Mouse (Mus musculus) forebrain, embryonic 10.5 days (tissue): ENCODE data around the gene Mrpl32. TPM values are rescaled to one million over a fixed set of nuclear protein-coding genes. Genes with fewer than 3 reads are reported as not detected.

ENCODE experiments used
- polyA plus RNA-seq: library from polyadenylated mRNA; unstranded; fragments of >200 nt; fragmentation: Nextera tagmentation; extraction: Ambion mirVana; gene quantifications from 2 replicates; pipeline ENCODE4 v1.2.1, GENCODE M21; 2016

The Mrpl32 gene
- polyA plus RNA-seq, 1 experiment from 2014 or later = 104 TPM

Other genes starting within 250 kb of the Mrpl32 start
- gene Hecw1, start 89.9 kb downstream of the Mrpl32 start, polyA plus RNA-seq = 1.3 and 1.5 TPM in 2 replicates
- 244 TPM in 2 replicates for gene Psma2, start 75 bp upstream of the Mrpl32 start, polyA plus RNA-seq
- gene AW209491, start 17.0 kb upstream of the Mrpl32 start, polyA plus RNA-seq = 32.1 and 36.4 TPM in 2 replicates